Mouse (Mus musculus) bone marrow macrophage, adult 2 months (primary cell): ENCODE results near the gene Sntb2.

Experiments used
- CTCF ChIP-seq: IDR thresholded peaks from 2 replicates; pipeline ENCODE4 v1.5.1; 2012; ENCODE audit warnings: low read depth, mild to moderate bottlenecking, low read length, moderate library complexity
- POLR2A ChIP-seq: IDR thresholded peaks from 2 replicates; pipeline ENCODE4 v1.6.1; 2012; ENCODE audit warnings: mild to moderate bottlenecking, low read depth, low read length, borderline replicate concordance

GRCm38 (mm10) chr8:106987557-106987956 is 52.0 kb downstream of the Sntb2 start:
- no peak for TF ChIP-seq POLR2A
- TF ChIP-seq CTCF, result no peak
